Mouse (Mus musculus): Measurements from ENCODE around the gene Ccdc82. TPM values are rescaled to one million over a fixed set of nuclear protein-coding genes. Genes with fewer than 3 reads are reported as not detected.

Ccdc82 gene
- polyA plus RNA-seq, 1 experiment from 2014 or later: 15.1 TPM

GRCm38 (mm10) chr9:13297122-13297667 is 50.4 kb downstream of the Ccdc82 start:
- Histone ChIP-seq H3K4me1 (ENCODE audit: control insufficient read depth, insufficient read depth, low read length) (peaks cover 21% of the 10 kb centered on the region), H3K27ac (ENCODE audit: low read length) (peak overlapping the region; percentile 68), H3K9me3 (replicated peaks; ENCODE audit: control insufficient read depth, low read length, poor library complexity, severe bottlenecking) (no peaks in the 10 kb centered on the region), H3K36me3 (ENCODE audit: control insufficient read depth, insufficient read depth, low read length) (no peaks in the 10 kb centered on the region), H3K27me3 (ENCODE audit: control insufficient read depth, insufficient read depth, low read depth, low read length) (no peaks in the 10 kb centered on the region), H3K9ac (ENCODE audit: low read depth, low read length) (peak overlapping the region; percentile 81), H3K4me2 (ENCODE audit: low read length) (peak overlapping the region; percentile 97), H3K4me3 (ENCODE audit: low read depth, low read length) (peak overlapping the region; percentile 57)
- under 1% methylated on average over 12 of the region's 12 CpGs for WGBS
- ATAC-seq: no peak

- Histone ChIP-seq H3K9me3 (replicated peaks; ENCODE audit: control insufficient read depth, low read length, poor library complexity, severe bottlenecking) (no peaks in the 10 kb centered on the region), H3K27ac (ENCODE audit: low read length) (peak within 1 kb of the TSS; percentile 69), H3K27me3 (ENCODE audit: control insufficient read depth, insufficient read depth, low read depth, low read length) (no peaks in the 10 kb centered on the region), H3K4me1 (ENCODE audit: control insufficient read depth, insufficient read depth, low read length) (peaks cover 24% of the 10 kb centered on the region), H3K4me2 (ENCODE audit: low read length) (peak within 1 kb of the TSS; percentile 97), H3K4me3 (ENCODE audit: low read depth, low read length) (peak within 1 kb of the TSS; percentile 57), H3K36me3 (ENCODE audit: control insufficient read depth, insufficient read depth, low read length) (no peaks in the 10 kb centered on the region), H3K9ac (ENCODE audit: low read depth, low read length) (peak within 1 kb of the TSS; percentile 81)
- ATAC-seq: peak; percentile 79
- WGBS: 0% methylated on average over 22 of the region's 23 CpGs
Observed at GRCm38 (mm10) chr9:13297668-13298512, 51.1 kb downstream of the Ccdc82 start, which contains the start of gene Maml2. Gene Maml2, plus strand, starts transcription at chr9:13297957.

- no peaks in the 10 kb centered on the region for H3K9me3 ChIP-seq (replicated peaks; ENCODE audit: control insufficient read depth, low read length, poor library complexity, severe bottlenecking)
- ATAC-seq: no peak
- H3K4me1 ChIP-seq (ENCODE audit: control insufficient read depth, insufficient read depth, low read length): peaks cover 24% of the 10 kb centered on the region
- H3K9ac ChIP-seq (ENCODE audit: low read depth, low read length): peak overlapping the region; percentile 81
- 20% methylated on average over 9 of the region's 9 CpGs for WGBS
- H3K36me3 ChIP-seq (ENCODE audit: control insufficient read depth, insufficient read depth, low read length): no peaks in the 10 kb centered on the region
- peak overlapping the region; percentile 97 for H3K4me2 ChIP-seq (ENCODE audit: low read length)
- H3K27ac ChIP-seq (ENCODE audit: low read length): peak overlapping the region; percentile 69
- no peaks in the 10 kb centered on the region for H3K27me3 ChIP-seq (ENCODE audit: control insufficient read depth, insufficient read depth, low read depth, low read length)
- peak overlapping the region; percentile 57 for H3K4me3 ChIP-seq (ENCODE audit: low read depth, low read length)
Observed at GRCm38 (mm10) chr9:13298513-13298878, 51.7 kb downstream of the Ccdc82 start.

- WGBS: 80% methylated on average over 6 of the region's 6 CpGs
- Histone ChIP-seq H3K27me3 (ENCODE audit: control insufficient read depth, insufficient read depth, low read depth, low read length) (no peaks in the 10 kb centered on the region), H3K9ac (ENCODE audit: low read depth, low read length) (0 out of 2 replicates have a peak overlapping the region, but pooled peaks have one; percentile 4), H3K4me3 (ENCODE audit: low read depth, low read length) (peak overlapping the region; percentile 23), H3K36me3 (ENCODE audit: control insufficient read depth, insufficient read depth, low read length) (no peaks in the 10 kb centered on the region), H3K27ac (ENCODE audit: low read length) (no peak overlapping the region), H3K9me3 (replicated peaks; ENCODE audit: control insufficient read depth, low read length, poor library complexity, severe bottlenecking) (no peaks in the 10 kb centered on the region), H3K4me2 (ENCODE audit: low read length) (peak overlapping the region; percentile 97), H3K4me1 (ENCODE audit: control insufficient read depth, insufficient read depth, low read length) (peaks cover 27% of the 10 kb centered on the region)
- ATAC-seq: no peak
Observed at GRCm38 (mm10) chr9:13299190-13299589, 52.4 kb downstream of the Ccdc82 start.

- Histone ChIP-seq H3K27me3 (ENCODE audit: control insufficient read depth, insufficient read depth, low read depth, low read length) (no peaks in the 10 kb centered on the region), H3K27ac (ENCODE audit: low read length) (no peak overlapping the region), H3K4me3 (ENCODE audit: low read depth, low read length) (peak overlapping the region; percentile 23), H3K9me3 (replicated peaks; ENCODE audit: control insufficient read depth, low read length, poor library complexity, severe bottlenecking) (no peaks in the 10 kb centered on the region), H3K4me2 (ENCODE audit: low read length) (peak overlapping the region; percentile 97), H3K9ac (ENCODE audit: low read depth, low read length) (no peak overlapping the region), H3K4me1 (ENCODE audit: control insufficient read depth, insufficient read depth, low read length) (peaks cover 27% of the 10 kb centered on the region), H3K36me3 (ENCODE audit: control insufficient read depth, insufficient read depth, low read length) (no peaks in the 10 kb centered on the region)
- WGBS: 40% methylated on average over 3 of the region's 3 CpGs
- ATAC-seq: no peak
Observed at GRCm38 (mm10) chr9:13300041-13300441, 53.3 kb downstream of the Ccdc82 start.

- no peak for ATAC-seq
- peak overlapping the region; percentile 97 for H3K4me2 ChIP-seq (ENCODE audit: low read length)
- H3K9me3 ChIP-seq (replicated peaks; ENCODE audit: control insufficient read depth, low read length, poor library complexity, severe bottlenecking): no peaks in the 10 kb centered on the region
- peaks cover 27% of the 10 kb centered on the region for H3K4me1 ChIP-seq (ENCODE audit: control insufficient read depth, insufficient read depth, low read length)
- no peak overlapping the region for H3K27ac ChIP-seq (ENCODE audit: low read length)
- no peaks in the 10 kb centered on the region for H3K36me3 ChIP-seq (ENCODE audit: control insufficient read depth, insufficient read depth, low read length)
- no peak overlapping the region for H3K9ac ChIP-seq (ENCODE audit: low read depth, low read length)
- H3K27me3 ChIP-seq (ENCODE audit: control insufficient read depth, insufficient read depth, low read depth, low read length): no peaks in the 10 kb centered on the region
- WGBS: 53% methylated on average over 9 of the region's 9 CpGs
- peak overlapping the region; percentile 14; the same call in 1 of the 2 replicates for H3K4me3 ChIP-seq (ENCODE audit: low read depth, low read length)
Observed at GRCm38 (mm10) chr9:13300891-13301782, 54.4 kb downstream of the Ccdc82 start.

- H3K9me3 ChIP-seq (replicated peaks; ENCODE audit: control insufficient read depth, low read length, poor library complexity, severe bottlenecking): no peaks in the 10 kb centered on the region
- no peaks in the 10 kb centered on the region for H3K36me3 ChIP-seq (ENCODE audit: control insufficient read depth, insufficient read depth, low read length)
- H3K27me3 ChIP-seq (ENCODE audit: control insufficient read depth, insufficient read depth, low read depth, low read length): no peaks in the 10 kb centered on the region
- H3K4me1 ChIP-seq (ENCODE audit: control insufficient read depth, insufficient read depth, low read length): peaks cover 27% of the 10 kb centered on the region
- ATAC-seq: no peak
- H3K27ac ChIP-seq (ENCODE audit: low read length): no peak overlapping the region
- no peak overlapping the region for H3K9ac ChIP-seq (ENCODE audit: low read depth, low read length)
- H3K4me2 ChIP-seq (ENCODE audit: low read length): peak overlapping the region; percentile 97
- WGBS: 44% methylated on average over 6 of the region's 6 CpGs
- no peak overlapping the region for H3K4me3 ChIP-seq (ENCODE audit: low read depth, low read length)
Observed at GRCm38 (mm10) chr9:13302183-13302825, 55.5 kb downstream of the Ccdc82 start.

- Histone ChIP-seq H3K27ac (ENCODE audit: low read length) (no peak overlapping the region), H3K9me3 (replicated peaks; ENCODE audit: control insufficient read depth, low read length, poor library complexity, severe bottlenecking) (no peaks in the 10 kb centered on the region), H3K4me3 (ENCODE audit: low read depth, low read length) (no peak overlapping the region), H3K27me3 (ENCODE audit: control insufficient read depth, insufficient read depth, low read depth, low read length) (no peaks in the 10 kb centered on the region), H3K4me2 (ENCODE audit: low read length) (no peak overlapping the region), H3K36me3 (ENCODE audit: control insufficient read depth, insufficient read depth, low read length) (no peaks in the 10 kb centered on the region), H3K9ac (ENCODE audit: low read depth, low read length) (no peak overlapping the region), H3K4me1 (ENCODE audit: control insufficient read depth, insufficient read depth, low read length) (peaks cover 25% of the 10 kb centered on the region)
- ATAC-seq: no peak
- 15% methylated on average over 5 of the region's 5 CpGs for WGBS
Observed at GRCm38 (mm10) chr9:13303099-13303771, 56.5 kb downstream of the Ccdc82 start.

Data from midbrain, embryonic 16.5 days (tissue).